9 mouse cellular contexts compared by ENCODE assay signal in genomic region chr12:113147481-113147880, GRCm38 (mm10). TPM values are rescaled to one million over a fixed set of nuclear protein-coding genes. Genes with fewer than 3 reads are reported as not detected.
DNase-seq lines count a peak whose midpoint lies in the region; ATAC-seq and TF ChIP-seq lines count a peak whose summit lies in the region.
"Had no signal": no experiment of that assay in that cellular context is flagged by ENCODE, and none has a peak within 500 bp of the region (broad histone marks: within the 10 kb centered on the region; RNA-seq: fewer than 3 reads in every experiment).

No protein-coding gene starts in this region.

- WGBS in limb, embryonic 12.5 days: 85% methylated on average over 8 of the region's 8 CpGs
- 86% methylated on average over 8 of the region's 8 CpGs for WGBS in limb, embryonic 10.5 days
- 51% methylated on average over 8 of the region's 8 CpGs for WGBS in hindbrain, postnatal 0 days

- TF ChIP-seq CTCF in hindbrain, postnatal 0 days (IDR thresholded peaks at IDR 0.05; ENCODE audit: low read depth): no peak

- DNase-seq in limb, embryonic 10.5 days (ENCODE audit: low spot score): no peak
- DNase-seq in cerebellum, adult 18-20 months: peak; percentile 72 to 78
- peak; percentile 79 for DNase-seq in gastrocnemius, postnatal 14 days
- peak; percentile 41 for DNase-seq in hindbrain, postnatal 0 days (ENCODE audit: low spot score)
- DNase-seq in left cerebral cortex, adult 18-20 months (ENCODE audit: low spot score in 2 of 2): no peak
- DNase-seq in embryo, embryonic 10 days (ENCODE audit: low spot score): no peak
- no peak for DNase-seq in layer of hippocampus, postnatal 36 days

- no peak overlapping the region for H3K27ac ChIP-seq in limb, embryonic 12.5 days
- H3K27ac ChIP-seq in limb, embryonic 10.5 days: no peak overlapping the region
- H3K27ac ChIP-seq in hindbrain, postnatal 0 days: peak overlapping the region; percentile 41; the same call in 1 of the 2 replicates

- intact Hi-C loops in gastrocnemius, postnatal 14 days (cut with DNase I; ENCODE audit: low total_unique reads): no loop called here

- H3K9me3 ChIP-seq in limb, embryonic 12.5 days: no peaks in the 10 kb centered on the region
- no peaks in the 10 kb centered on the region for H3K9me3 ChIP-seq in limb, embryonic 10.5 days (replicated peaks)
- H3K9me3 ChIP-seq in hindbrain, postnatal 0 days (ENCODE audit: low read length): no peaks in the 10 kb centered on the region

- no peak for ATAC-seq in limb, embryonic 12.5 days (ENCODE audit: insufficient number of reproducible peaks, insufficient read depth, low FRiP score, low TSS enrichment, low read depth)
- 0 out of 2 replicates have a peak, but pooled peaks have one; percentile 2 for ATAC-seq in hindbrain, postnatal 0 days

- H3K27me3 ChIP-seq in limb, embryonic 12.5 days: peaks cover 97% of the 10 kb centered on the region
- peaks cover 91% of the 10 kb centered on the region for H3K27me3 ChIP-seq in limb, embryonic 10.5 days (ENCODE audit: low read depth, poor library complexity, severe bottlenecking)
- no peaks in the 10 kb centered on the region for H3K27me3 ChIP-seq in hindbrain, postnatal 0 days (ENCODE audit: insufficient read depth, low read length)

- H3K4me2 ChIP-seq in limb, embryonic 12.5 days: 0 out of 2 replicates have a peak overlapping the region, but pooled peaks have one; percentile 36
- no peak overlapping the region for H3K4me2 ChIP-seq in hindbrain, postnatal 0 days (ENCODE audit: low read depth, low read length)

- H3K4me1 ChIP-seq in limb, embryonic 12.5 days (replicated peaks): peaks cover 25% of the 10 kb centered on the region
- H3K4me1 ChIP-seq in limb, embryonic 10.5 days: peaks cover 38% of the 10 kb centered on the region
- H3K4me1 ChIP-seq in hindbrain, postnatal 0 days (ENCODE audit: insufficient read depth, low read length): peaks cover 26% of the 10 kb centered on the region

- no peak overlapping the region for H3K9ac ChIP-seq in limb, embryonic 12.5 days (replicated peaks)
- H3K9ac ChIP-seq in hindbrain, postnatal 0 days (replicated peaks; ENCODE audit: low read length): no peak overlapping the region

- H3K4me3 ChIP-seq in limb, embryonic 12.5 days (replicated peaks): no peak overlapping the region
- H3K4me3 ChIP-seq in limb, embryonic 10.5 days: no peak overlapping the region
- no peak overlapping the region for H3K4me3 ChIP-seq in hindbrain, postnatal 0 days (ENCODE audit: low read length)

- H3K36me3 ChIP-seq in limb, embryonic 12.5 days: no peaks in the 10 kb centered on the region
- H3K36me3 ChIP-seq in limb, embryonic 10.5 days: 0 out of 2 replicates have a peak, but pooled peaks cover 2% of the 10 kb centered on the region
- peaks cover 11% of the 10 kb centered on the region; the same call in 1 of the 2 replicates for H3K36me3 ChIP-seq in hindbrain, postnatal 0 days (ENCODE audit: insufficient read depth, low read length)

RNA-seq across cellular contexts. Expression of gene Crip1, which starts 1.4 kb away (rescaled TPM):
- polyA plus RNA-seq in limb, embryonic 12.5 days (2016; fragmentation: Nextera tagmentation; extraction: Ambion mirVana): 71.0 and 73.2 TPM in 2 replicates
- polyA plus RNA-seq in limb, embryonic 10.5 days (2016; fragmentation: Nextera tagmentation; extraction: Ambion mirVana): 48.7 and 61.0 TPM in 2 replicates
- 100 to 1,000 TPM; 115 to 139 TPM for total RNA-seq in gastrocnemius, postnatal 14 days (2021)
- total RNA-seq in hindbrain, postnatal 0 days (2014; rRNA removed): 4.6 and 15.4 TPM in 2 replicates
- polyA plus RNA-seq in hindbrain, postnatal 0 days (2015; fragmentation: Nextera tagmentation; extraction: Ambion mirVana): 33.0 and 35.8 TPM in 2 replicates
- total RNA-seq in left cerebral cortex, adult 18-20 months (2021): 10 to 100 TPM; 14.3 to 15.9 TPM
- 10 to 100 TPM in 1 of 2 experiments, 1 to 10 TPM in 1; 8.9 to 12.6 TPM for total RNA-seq in layer of hippocampus, postnatal 36 days (2021)

RNA-seq across cellular contexts. Expression of gene Crip2, which starts 7.4 kb away (rescaled TPM):
- 51.4 and 53.7 TPM in 2 replicates for polyA plus RNA-seq in limb, embryonic 12.5 days (2016; fragmentation: Nextera tagmentation; extraction: Ambion mirVana)
- 58.8 and 63.8 TPM in 2 replicates for polyA plus RNA-seq in limb, embryonic 10.5 days (2016; fragmentation: Nextera tagmentation; extraction: Ambion mirVana)
- total RNA-seq in gastrocnemius, postnatal 14 days (2021): 10 to 100 TPM; 82.5 to 84.7 TPM
- 138 and 152 TPM in 2 replicates for total RNA-seq in hindbrain, postnatal 0 days (2014; rRNA removed)
- 239 and 251 TPM in 2 replicates for polyA plus RNA-seq in hindbrain, postnatal 0 days (2015; fragmentation: Nextera tagmentation; extraction: Ambion mirVana)
- total RNA-seq in left cerebral cortex, adult 18-20 months (2021): 100 to 1,000 TPM; 142 to 162 TPM
- total RNA-seq in layer of hippocampus, postnatal 36 days (2021): 10 to 100 TPM; 93.0 to 95.4 TPM

RNA-seq across cellular contexts. Expression of gene Tedc1, which starts 8.7 kb away (rescaled TPM):
- 44.1 and 44.6 TPM in 2 replicates for polyA plus RNA-seq in limb, embryonic 12.5 days (2016; fragmentation: Nextera tagmentation; extraction: Ambion mirVana)
- polyA plus RNA-seq in limb, embryonic 10.5 days (2016; fragmentation: Nextera tagmentation; extraction: Ambion mirVana): 49.4 and 60.2 TPM in 2 replicates
- total RNA-seq in gastrocnemius, postnatal 14 days (2021): 1 to 10 TPM in 1 of 2 experiments, under 1 TPM in 1; 0.69 to 1.6 TPM
- total RNA-seq in hindbrain, postnatal 0 days (2014; rRNA removed): 13.8 and 16.6 TPM in 2 replicates
- 14.7 and 15.8 TPM in 2 replicates for polyA plus RNA-seq in hindbrain, postnatal 0 days (2015; fragmentation: Nextera tagmentation; extraction: Ambion mirVana)
- 1 to 10 TPM in 1 of 2 experiments, under 1 TPM in 1; 1.00 to 1.4 TPM for total RNA-seq in left cerebral cortex, adult 18-20 months (2021)
- 1 to 10 TPM in 1 of 2 experiments, under 1 TPM in 1; 0.82 to 1.5 TPM for total RNA-seq in layer of hippocampus, postnatal 36 days (2021)

RNA-seq across cellular contexts. Expression of gene Tmem121, which starts 38.2 kb away (rescaled TPM):
- 17.5 and 18.7 TPM in 2 replicates for polyA plus RNA-seq in limb, embryonic 12.5 days (2016; fragmentation: Nextera tagmentation; extraction: Ambion mirVana)
- 12.3 and 15.7 TPM in 2 replicates for polyA plus RNA-seq in limb, embryonic 10.5 days (2016; fragmentation: Nextera tagmentation; extraction: Ambion mirVana)
- total RNA-seq in gastrocnemius, postnatal 14 days (2021): under 1 TPM; 0.33 to 0.47 TPM
- total RNA-seq in hindbrain, postnatal 0 days (2014; rRNA removed): 98.0 and 103 TPM in 2 replicates
- polyA plus RNA-seq in hindbrain, postnatal 0 days (2015; fragmentation: Nextera tagmentation; extraction: Ambion mirVana): 54.8 and 55.3 TPM in 2 replicates
- total RNA-seq in left cerebral cortex, adult 18-20 months (2021): 10 to 100 TPM; 25.5 to 27.5 TPM
- total RNA-seq in layer of hippocampus, postnatal 36 days (2021): 10 to 100 TPM; 20.5 to 23.8 TPM
- total RNA-seq: common myeloid progenitor, adult 5-6 weeks had no signal

RNA-seq across cellular contexts. Expression of gene Mta1, which starts 49.4 kb away (rescaled TPM):
- polyA plus RNA-seq in limb, embryonic 12.5 days (2016; fragmentation: Nextera tagmentation; extraction: Ambion mirVana): 19.3 and 20.5 TPM in 2 replicates
- polyA plus RNA-seq in limb, embryonic 10.5 days (2016; fragmentation: Nextera tagmentation; extraction: Ambion mirVana): 22.9 and 25.9 TPM in 2 replicates
- 10 to 100 TPM; 34.6 to 35.4 TPM for total RNA-seq in gastrocnemius, postnatal 14 days (2021)
- 57.6 and 65.0 TPM in 2 replicates for total RNA-seq in hindbrain, postnatal 0 days (2014; rRNA removed)
- polyA plus RNA-seq in hindbrain, postnatal 0 days (2015; fragmentation: Nextera tagmentation; extraction: Ambion mirVana): 13.1 and 13.5 TPM in 2 replicates
- 10 to 100 TPM; 71.5 to 71.9 TPM for total RNA-seq in left cerebral cortex, adult 18-20 months (2021)
- 10 to 100 TPM; 69.1 to 77.8 TPM for total RNA-seq in layer of hippocampus, postnatal 36 days (2021)

Comparison
In these comparisons a context has a peak if more than half of its experiments do, and no peak if none do; other contexts are left out.
1. DNase-seq: peak in cerebellum, adult 18-20 months (2 of 2), gastrocnemius, postnatal 14 days (single experiment) and hindbrain, postnatal 0 days (single experiment); none in limb, embryonic 10.5 days (single experiment), left cerebral cortex, adult 18-20 months (0 of 2), embryo, embryonic 10 days (single experiment) and layer of hippocampus, postnatal 36 days (0 of 2).